Mouse (Mus musculus): Measurements from ENCODE around the gene Mpp4. TPM values are rescaled to one million over a fixed set of nuclear protein-coding genes. Genes with fewer than 3 reads are reported as not detected.

The Mpp4 gene
- total RNA-seq (2015; ENCODE audit: low replicate concordance) (0.84 and 1.9 TPM in 2 replicates), total RNA-seq (2017; ENCODE audit: low replicate concordance) (0.56 and 0.85 TPM in 2 replicates)

GRCm38 (mm10) chr1:59163030-59163461 is at the start of gene Mpp4:
Gene Mpp4, minus strand, starts transcription at chr1:59163389.
- no peak for ATAC-seq (replicated peaks; ENCODE audit: low FRiP score, poor library complexity, severe bottlenecking)

DNA sequence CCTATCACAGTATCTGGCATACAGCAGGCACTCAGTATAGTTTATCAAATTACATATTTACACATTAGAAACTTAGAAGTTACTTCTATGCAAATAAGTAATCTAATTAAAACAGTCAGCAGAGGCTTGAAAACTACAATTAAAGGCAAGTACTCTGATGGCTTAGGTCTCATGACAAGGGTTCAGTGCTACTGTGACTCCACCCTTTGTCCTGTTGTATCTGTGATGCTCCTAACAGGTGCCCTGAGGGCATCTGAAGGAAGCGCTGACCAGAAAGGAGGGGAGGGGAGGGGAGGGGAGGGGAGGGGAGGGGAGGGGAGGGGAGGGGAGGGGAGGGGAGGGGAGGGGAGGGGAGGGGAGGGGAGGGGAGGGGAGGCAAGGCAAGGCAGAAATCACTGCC is 49.8 kb upstream of the Mpp4 start:
- no peak for ATAC-seq (replicated peaks; ENCODE audit: low FRiP score, poor library complexity, severe bottlenecking)

DNA sequence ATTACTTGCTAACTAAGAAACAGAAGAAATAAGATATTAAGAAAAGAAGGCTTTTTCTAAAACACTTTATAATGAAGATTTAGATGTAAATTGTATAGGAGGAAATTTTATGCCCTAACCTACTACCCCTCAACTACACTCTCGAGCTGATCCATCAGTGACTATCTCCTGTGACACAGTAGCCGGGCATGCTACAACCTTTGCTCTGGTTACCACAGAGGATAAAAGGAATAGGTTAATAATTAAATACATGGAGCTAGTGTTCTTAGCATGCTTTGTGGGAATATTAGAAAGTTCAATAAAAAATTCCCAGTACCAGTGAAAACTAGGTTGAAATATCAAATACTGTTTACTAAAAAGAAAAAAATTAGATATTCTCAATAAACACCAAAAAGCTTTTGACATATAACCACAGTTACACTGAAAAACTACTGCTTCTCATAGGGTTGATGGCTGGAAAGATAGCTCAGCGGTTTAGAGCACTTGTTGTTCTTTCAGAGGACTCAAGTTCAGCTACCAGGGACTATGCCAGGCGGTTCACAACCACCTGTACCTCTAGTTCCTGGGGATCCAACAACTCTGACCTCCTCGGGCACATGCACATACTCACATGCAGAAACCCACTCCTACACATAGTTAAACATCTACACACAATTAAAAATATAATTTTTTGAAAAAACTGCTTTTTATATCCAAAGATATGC is 49.0 kb upstream of the Mpp4 start:
- no peak for ATAC-seq (replicated peaks; ENCODE audit: low FRiP score, poor library complexity, severe bottlenecking)

DNA sequence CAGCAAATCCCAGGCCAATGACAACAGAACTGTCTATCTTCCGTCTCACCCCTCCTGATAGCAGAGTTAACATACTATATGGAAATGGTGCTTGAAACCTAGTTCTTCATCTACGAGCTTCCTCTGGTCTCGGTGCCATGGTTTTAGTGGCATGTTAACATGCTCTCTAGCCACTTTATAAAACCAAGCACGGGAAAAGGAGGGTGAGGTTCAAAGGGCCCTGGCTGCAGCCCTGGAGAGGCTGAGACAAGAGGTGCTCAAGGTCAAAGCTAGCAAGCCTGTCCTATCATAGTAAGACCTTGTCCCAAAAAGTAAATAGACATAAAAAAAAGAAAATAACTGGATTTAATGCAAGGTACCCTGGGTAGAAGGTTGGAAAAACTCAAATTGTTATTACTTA is 48.5 kb upstream of the Mpp4 start:
- no peak for ATAC-seq (replicated peaks; ENCODE audit: low FRiP score, poor library complexity, severe bottlenecking)

DNA sequence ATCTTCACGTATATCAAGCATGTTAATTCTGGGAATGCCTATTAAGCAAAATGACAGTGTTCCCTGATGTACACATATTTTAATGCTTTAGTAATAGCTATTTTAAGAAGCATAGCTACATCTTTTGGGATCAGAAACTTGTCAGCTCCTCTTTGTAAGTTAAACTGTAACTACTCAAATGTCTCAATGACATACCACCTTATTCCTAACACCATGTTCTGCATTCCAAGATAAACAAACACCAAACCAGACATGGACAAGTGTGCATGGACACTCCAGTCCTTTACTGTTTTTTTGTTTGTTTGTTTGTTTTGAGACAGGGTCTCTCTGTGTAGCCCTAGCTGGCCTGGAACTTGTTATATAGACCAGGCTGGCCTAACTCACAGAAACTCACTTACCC is 45.1 kb upstream of the Mpp4 start:
- no peak for ATAC-seq (replicated peaks; ENCODE audit: low FRiP score, poor library complexity, severe bottlenecking)

DNA sequence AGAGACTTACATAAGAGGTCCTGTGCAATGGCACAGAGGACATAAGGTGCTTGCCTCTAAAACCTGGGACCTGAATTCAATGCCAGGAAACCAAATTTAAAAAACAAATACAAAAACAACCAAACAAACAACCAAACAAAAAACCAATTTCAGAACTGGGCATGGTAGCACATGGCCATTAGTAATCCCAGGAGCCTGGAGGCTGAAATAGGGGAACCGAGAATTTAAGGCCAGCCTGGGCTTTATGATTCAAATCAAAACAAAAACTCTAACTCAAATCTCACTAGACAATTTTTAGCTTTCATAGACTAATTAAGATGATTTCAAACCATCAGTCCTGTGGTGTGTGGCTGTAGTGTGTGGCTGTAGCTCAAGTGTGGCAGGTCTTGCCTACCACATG is 41.3 kb upstream of the Mpp4 start:
- ATAC-seq (replicated peaks; ENCODE audit: low FRiP score, poor library complexity, severe bottlenecking): no peak

DNA sequence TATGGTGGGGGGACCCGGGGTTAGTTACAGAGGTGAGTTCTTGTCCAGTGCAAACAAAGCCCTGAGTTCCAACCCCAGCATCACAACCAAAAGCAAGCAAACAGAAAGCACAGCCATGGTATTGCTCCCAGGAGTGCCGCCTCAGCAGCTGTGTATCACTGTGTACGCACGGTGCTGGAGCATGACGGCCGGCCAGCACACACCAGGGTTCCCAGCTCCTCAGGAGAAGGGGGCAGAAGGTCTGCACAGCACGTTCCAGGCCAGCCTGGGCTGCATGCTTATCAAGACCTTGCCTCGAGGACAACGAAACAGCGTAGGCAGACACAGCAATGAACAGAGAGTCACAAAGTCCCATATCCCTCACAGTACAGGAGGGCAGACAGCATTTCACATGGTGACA is 39.2 kb upstream of the Mpp4 start:
- ATAC-seq (replicated peaks; ENCODE audit: low FRiP score, poor library complexity, severe bottlenecking): no peak

DNA sequence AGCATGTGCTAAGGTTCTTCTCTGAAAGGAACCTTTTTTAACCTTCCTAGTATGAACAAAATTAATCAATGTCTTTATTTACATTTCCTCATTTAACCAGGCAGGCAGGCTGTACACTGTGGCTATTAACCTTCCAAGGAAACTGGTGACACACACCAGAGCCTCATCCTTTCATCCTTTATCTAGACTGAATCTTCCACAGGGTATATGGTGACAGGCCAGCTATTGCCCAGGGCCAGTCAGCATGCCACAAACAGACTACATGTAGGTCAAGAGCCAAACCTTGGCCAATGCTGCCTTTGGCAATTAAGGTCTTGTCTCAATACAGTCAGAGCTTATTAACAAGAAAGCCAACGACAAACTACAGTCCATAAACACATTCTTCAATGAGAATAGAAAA is 38.4 kb upstream of the Mpp4 start:
- ATAC-seq (replicated peaks; ENCODE audit: low FRiP score, poor library complexity, severe bottlenecking): no peak

GRCm38 (mm10) chr1:59200960-59201359 is 37.8 kb upstream of the Mpp4 start:
- ATAC-seq (replicated peaks; ENCODE audit: low FRiP score, poor library complexity, severe bottlenecking): no peak

DNA sequence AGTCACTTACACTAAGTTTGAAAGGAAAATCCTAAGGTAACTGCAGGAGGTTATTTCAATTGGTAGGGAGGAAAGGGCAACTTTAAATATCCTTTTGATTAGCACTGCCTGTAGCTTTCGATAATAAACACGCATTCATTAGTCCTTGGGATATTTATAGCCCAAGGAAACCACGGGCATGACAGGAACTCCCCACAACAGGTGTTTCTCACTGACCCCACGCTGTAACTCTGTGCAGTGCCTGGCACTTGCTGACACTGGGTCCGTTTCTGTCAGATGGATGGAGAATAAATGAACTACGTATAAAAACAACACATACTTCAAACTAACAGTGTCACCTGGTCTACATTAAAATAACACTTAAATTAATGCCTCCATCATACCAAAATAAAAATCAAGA is 31.8 kb upstream of the Mpp4 start:
- ATAC-seq (replicated peaks; ENCODE audit: low FRiP score, poor library complexity, severe bottlenecking): no peak

- ATAC-seq (replicated peaks; ENCODE audit: low FRiP score, poor library complexity, severe bottlenecking): no peak
Observed at GRCm38 (mm10) chr1:59187786-59188185, 24.6 kb upstream of the Mpp4 start.

GRCm38 (mm10) chr1:59186317-59186716 is 23.1 kb upstream of the Mpp4 start:
- ATAC-seq (replicated peaks; ENCODE audit: low FRiP score, poor library complexity, severe bottlenecking): no peak

DNA sequence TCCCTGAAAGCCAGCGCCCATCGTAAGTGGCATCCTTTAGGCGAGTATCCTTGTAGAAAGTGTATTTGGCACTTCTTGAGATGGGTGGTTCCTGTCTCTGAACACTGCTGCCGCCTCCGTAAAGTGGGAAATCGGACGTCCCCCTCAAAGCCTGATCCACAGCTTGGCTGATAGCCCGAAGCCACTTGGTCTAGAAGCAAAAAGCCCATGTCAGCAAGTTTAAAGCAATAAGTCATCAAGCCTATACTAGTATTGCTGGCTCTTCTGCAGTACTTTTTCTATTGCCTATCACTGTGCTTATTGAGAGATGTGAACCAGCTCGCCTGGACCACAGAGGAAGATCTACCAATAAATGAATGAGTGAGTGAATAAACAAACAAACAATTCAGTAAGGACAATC is 22.2 kb upstream of the Mpp4 start:
- ATAC-seq (replicated peaks; ENCODE audit: low FRiP score, poor library complexity, severe bottlenecking): no peak

- no peak for ATAC-seq (replicated peaks; ENCODE audit: low FRiP score, poor library complexity, severe bottlenecking)
Observed at GRCm38 (mm10) chr1:59183045-59183444, 19.9 kb upstream of the Mpp4 start.

GRCm38 (mm10) chr1:59182373-59182772 is 19.2 kb upstream of the Mpp4 start:
- ATAC-seq (replicated peaks; ENCODE audit: low FRiP score, poor library complexity, severe bottlenecking): no peak

DNA sequence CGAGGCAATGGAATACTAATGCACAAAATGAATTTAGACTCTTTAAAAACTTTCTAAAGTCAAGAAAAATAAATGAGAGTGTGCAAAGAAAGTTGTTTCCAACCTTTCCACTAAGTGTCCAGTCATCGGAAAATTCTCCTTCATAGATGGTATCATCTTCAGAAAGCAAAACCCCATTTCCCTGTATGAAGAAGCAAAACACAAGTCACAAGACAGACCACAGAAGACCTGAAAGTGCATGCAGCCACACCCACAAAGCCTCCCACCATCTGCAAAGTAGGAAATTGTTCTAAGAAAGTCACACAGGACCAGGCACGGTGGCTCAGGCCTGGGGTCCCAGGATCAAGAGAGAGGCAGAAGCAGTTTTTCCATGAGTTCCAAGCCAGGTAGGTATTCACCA is 16.8 kb upstream of the Mpp4 start:
- no peak for ATAC-seq (replicated peaks; ENCODE audit: low FRiP score, poor library complexity, severe bottlenecking)

- peak; percentile 20; the same call in 1 of the 2 replicates for ATAC-seq (replicated peaks; ENCODE audit: low FRiP score, poor library complexity, severe bottlenecking)
Observed at GRCm38 (mm10) chr1:59178401-59178800, 15.2 kb upstream of the Mpp4 start.

- ATAC-seq (replicated peaks; ENCODE audit: low FRiP score, poor library complexity, severe bottlenecking): no peak
Observed at GRCm38 (mm10) chr1:59174514-59175373, 11.6 kb upstream of the Mpp4 start.

DNA sequence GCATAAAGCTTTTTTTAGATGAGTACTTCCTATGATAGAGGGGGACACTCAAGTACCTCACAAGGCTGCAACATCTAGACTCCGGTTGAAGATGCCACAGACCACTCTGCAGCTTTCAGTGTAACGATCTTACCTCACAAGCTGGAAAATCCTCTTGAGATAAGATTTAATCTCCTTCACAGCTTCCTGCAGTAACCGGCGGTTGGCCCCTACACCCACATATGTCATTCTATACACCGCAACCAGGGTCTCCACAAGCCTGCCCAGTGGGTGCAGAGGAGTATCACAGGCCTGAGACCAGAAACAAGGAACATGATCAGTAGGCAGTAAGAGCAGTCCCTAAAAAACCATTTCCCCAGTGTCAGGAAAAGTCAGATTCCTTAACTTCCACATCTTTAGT is 9.8 kb upstream of the Mpp4 start:
- no peak for ATAC-seq (replicated peaks; ENCODE audit: low FRiP score, poor library complexity, severe bottlenecking)

DNA sequence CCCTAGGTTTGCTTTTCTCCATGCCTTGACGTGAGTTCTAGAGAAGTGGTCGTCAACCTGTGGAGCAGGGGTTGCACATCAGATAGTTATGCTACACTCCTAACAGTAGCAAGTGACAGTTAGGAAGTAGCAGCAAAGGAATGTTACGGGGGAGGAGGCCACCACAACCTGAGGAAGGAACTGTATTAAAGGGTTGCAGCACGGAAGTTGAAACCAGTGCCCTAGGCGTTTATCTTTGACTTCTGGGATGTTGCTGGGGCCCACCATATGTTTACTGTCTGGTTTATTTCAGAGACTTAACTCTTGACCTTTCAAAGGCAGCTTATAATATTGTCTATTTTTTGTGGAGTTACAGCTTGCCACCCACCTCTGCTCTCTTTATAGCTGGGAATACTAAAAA is 8.7 kb upstream of the Mpp4 start:
- no peak for ATAC-seq (replicated peaks; ENCODE audit: low FRiP score, poor library complexity, severe bottlenecking)

DNA sequence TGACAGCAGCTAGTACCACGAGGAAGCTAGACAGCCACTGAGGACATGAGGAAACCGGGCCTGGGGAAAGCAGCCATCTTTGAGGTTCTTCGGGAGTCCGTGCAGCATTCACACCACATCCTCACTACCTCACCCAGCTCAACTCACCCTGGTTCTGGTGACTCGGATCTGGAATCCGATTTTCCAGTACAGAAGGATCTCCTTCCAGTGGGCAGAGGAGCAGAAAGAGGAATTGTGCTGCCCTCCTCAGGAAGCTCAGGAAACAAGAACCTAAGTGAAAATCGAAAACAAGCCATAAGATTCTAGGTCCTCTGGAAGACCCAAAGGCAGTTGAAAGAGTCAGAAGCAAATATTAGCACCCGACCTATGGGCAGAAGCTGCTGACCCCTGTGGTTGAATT is 7.1 kb upstream of the Mpp4 start:
- ATAC-seq (replicated peaks; ENCODE audit: low FRiP score, poor library complexity, severe bottlenecking): no peak

All from erythroblast, adult 5-6 weeks (primary cell).